Mouse (Mus musculus): Measurements from ENCODE around the gene Stil. TPM values are rescaled to one million over a fixed set of nuclear protein-coding genes. Genes with fewer than 3 reads are reported as not detected.

Gene Stil
- total RNA-seq, 1 experiment: 7.4 TPM

GRCm38 (mm10) chr4:115088611-115089338 is 88.8 kb downstream of the Stil start, which contains the start of gene Pdzk1ip1:
Gene Pdzk1ip1, plus strand, starts transcription at chr4:115088708.
- TF ChIP-seq CHD2 (IDR thresholded peaks at IDR 0.05; ENCODE audit: low read depth, low read length) (no peak), HCFC1 (IDR thresholded peaks at IDR 0.05; ENCODE audit: borderline replicate concordance, insufficient read depth, low read length) (no peak), ZNF384 (IDR thresholded peaks at IDR 0.05; ENCODE audit: low read depth, low read length) (no peak), MAFK (IDR thresholded peaks at IDR 0.05; ENCODE audit: insufficient read depth, low read depth, low read length) (no peak), ZC3H11A (IDR thresholded peaks at IDR 0.05; ENCODE audit: borderline replicate concordance, low read depth, low read length) (no peak)
- in situ Hi-C loops (cut with MboI; ENCODE audit: low sequenced_read_pairs in 2 of 2, unreplicated experiment in 2 of 2): no loop called here
- DNase-seq (ENCODE audit: low read depth, low spot score): no peak
- Histone ChIP-seq H3K4me1 (ENCODE audit: control insufficient read depth in 2 of 2, insufficient read depth in 2 of 2, low read length in 2 of 2, poor library complexity in 1 of 2) (peaks cover 0 to 7% of the 10 kb centered on the region in 2 experiments; a peak in 1 of 4 replicates), H3K27ac (ENCODE audit: insufficient read depth, low read depth, low read length, poor library complexity, severe bottlenecking) (no peak within 1 kb of the TSS), H3K9me3 (ENCODE audit: control insufficient read depth, insufficient read depth, low read depth, low read length) (no peaks in the 10 kb centered on the region), H3K4me3 (ENCODE audit: insufficient read depth in 1 of 2, low read depth in 1 of 2, low read length in 2 of 2, poor library complexity in 1 of 2, severe bottlenecking in 1 of 2) (no peak within 1 kb of the TSS), H3K9ac (ENCODE audit: insufficient read depth, low read depth, low read length, poor library complexity, severe bottlenecking) (no peak within 1 kb of the TSS), H3K36me3 (ENCODE audit: control insufficient read depth, insufficient read depth, low read length, poor library complexity, severe bottlenecking) (no peaks in the 10 kb centered on the region)

- DNase-seq (ENCODE audit: low read depth, low spot score): no peak
- no peaks in the 10 kb centered on the region for H3K9me3 ChIP-seq (ENCODE audit: control insufficient read depth, insufficient read depth, low read depth, low read length)
- in situ Hi-C loops (cut with MboI; ENCODE audit: low sequenced_read_pairs in 2 of 2, unreplicated experiment in 2 of 2): no loop called here
- no peak overlapping the region for H3K27ac ChIP-seq (ENCODE audit: insufficient read depth, low read depth, low read length, poor library complexity, severe bottlenecking)
- H3K36me3 ChIP-seq (ENCODE audit: control insufficient read depth, insufficient read depth, low read length, poor library complexity, severe bottlenecking): no peaks in the 10 kb centered on the region
- no peak overlapping the region for H3K9ac ChIP-seq (ENCODE audit: insufficient read depth, low read depth, low read length, poor library complexity, severe bottlenecking)
- H3K4me3 ChIP-seq (ENCODE audit: insufficient read depth in 1 of 2, low read depth in 1 of 2, low read length in 2 of 2, poor library complexity in 1 of 2, severe bottlenecking in 1 of 2): no peak overlapping the region
- TF ChIP-seq MAFK (IDR thresholded peaks at IDR 0.05; ENCODE audit: insufficient read depth, low read depth, low read length) (no peak), ZC3H11A (IDR thresholded peaks at IDR 0.05; ENCODE audit: borderline replicate concordance, low read depth, low read length) (no peak), HCFC1 (IDR thresholded peaks at IDR 0.05; ENCODE audit: borderline replicate concordance, insufficient read depth, low read length) (no peak), ZNF384 (IDR thresholded peaks at IDR 0.05; ENCODE audit: low read depth, low read length) (no peak), CHD2 (IDR thresholded peaks at IDR 0.05; ENCODE audit: low read depth, low read length) (no peak)
- peaks cover 0 to 9% of the 10 kb centered on the region in 2 experiments; a peak in 1 of 4 replicates for H3K4me1 ChIP-seq (ENCODE audit: control insufficient read depth in 2 of 2, insufficient read depth in 2 of 2, low read length in 2 of 2, poor library complexity in 1 of 2)
These were observed 90.6 kb downstream of the Stil start for GRCm38 (mm10) chr4:115090592-115090991.

GRCm38 (mm10) chr4:115091806-115092205 is 91.8 kb downstream of the Stil start:
- no peak for DNase-seq (ENCODE audit: low read depth, low spot score)
- no peak overlapping the region for H3K9ac ChIP-seq (ENCODE audit: insufficient read depth, low read depth, low read length, poor library complexity, severe bottlenecking)
- no peak overlapping the region for H3K4me3 ChIP-seq (ENCODE audit: insufficient read depth in 1 of 2, low read depth in 1 of 2, low read length in 2 of 2, poor library complexity in 1 of 2, severe bottlenecking in 1 of 2)
- in situ Hi-C loops (cut with MboI; ENCODE audit: low sequenced_read_pairs in 2 of 2, unreplicated experiment in 2 of 2): no loop called here
- no peaks in the 10 kb centered on the region for H3K36me3 ChIP-seq (ENCODE audit: control insufficient read depth, insufficient read depth, low read length, poor library complexity, severe bottlenecking)
- no peak overlapping the region for H3K27ac ChIP-seq (ENCODE audit: insufficient read depth, low read depth, low read length, poor library complexity, severe bottlenecking)
- TF ChIP-seq ZNF384 (IDR thresholded peaks at IDR 0.05; ENCODE audit: low read depth, low read length): no peak
- TF ChIP-seq MAFK (IDR thresholded peaks at IDR 0.05; ENCODE audit: insufficient read depth, low read depth, low read length): no peak
- TF ChIP-seq CHD2 (IDR thresholded peaks at IDR 0.05; ENCODE audit: low read depth, low read length): no peak
- TF ChIP-seq HCFC1 (IDR thresholded peaks at IDR 0.05; ENCODE audit: borderline replicate concordance, insufficient read depth, low read length): no peak
- TF ChIP-seq ZC3H11A (IDR thresholded peaks at IDR 0.05; ENCODE audit: borderline replicate concordance, low read depth, low read length): no peak
- H3K9me3 ChIP-seq (ENCODE audit: control insufficient read depth, insufficient read depth, low read depth, low read length): no peaks in the 10 kb centered on the region
- peaks cover 2 to 16% of the 10 kb centered on the region in 2 experiments; a peak in 2 of 4 replicates for H3K4me1 ChIP-seq (ENCODE audit: control insufficient read depth in 2 of 2, insufficient read depth in 2 of 2, low read length in 2 of 2, poor library complexity in 1 of 2)

Other genes with a start within 250 kb of the Stil start
- not detected in 2 replicates for gene Gm12830, start 178.4 kb upstream of the Stil start, total RNA-seq (2012; rRNA removed)
- gene Foxd2, start 91.3 kb upstream of the Stil start, total RNA-seq (2012; rRNA removed): 0.09 TPM in 1 of 2 replicates, not detected in the other
- gene Foxe3, start 74.1 kb upstream of the Stil start, total RNA-seq (2012; rRNA removed): not detected in 2 replicates
- 14.2 and 24.5 TPM in 2 replicates for gene Cmpk1, start 12.9 kb upstream of the Stil start, total RNA-seq (2012; rRNA removed)
- gene Tal1, start 56.3 kb downstream of the Stil start, total RNA-seq (2012; rRNA removed): 0.40 and 0.42 TPM in 2 replicates
- gene Pdzk1ip1, start 88.5 kb downstream of the Stil start, total RNA-seq (2012; rRNA removed): 1.1 and 1.2 TPM in 2 replicates
- 0.11 and 0.36 TPM in 2 replicates for gene Cyp4x1, start 134.1 kb downstream of the Stil start, total RNA-seq (2012; rRNA removed)
- not detected in 2 replicates for gene Cyp4a29, start 241.9 kb downstream of the Stil start, total RNA-seq (2012; rRNA removed)